Mouse (Mus musculus) macrophage (primary cell): ENCODE measurements around the gene Gm26920. TPM values are rescaled to one million over a fixed set of nuclear protein-coding genes. Genes with fewer than 3 reads are reported as not detected.

Experiments
- H3K27ac ChIP-seq: fragments of 350-480 bp; formaldehyde crosslinking; 2 replicates; pipeline ENCODE4 v1.9.0; 2021
- H3K36me3 ChIP-seq: fragments of 350-480 bp; formaldehyde crosslinking; 2 replicates; pipeline ENCODE4 v1.9.0; 2021; ENCODE audit errors: inconsistent target
- H3K4me3 ChIP-seq: fragments of 350-480 bp; formaldehyde crosslinking; 2 replicates; pipeline ENCODE4 v1.9.0; 2021; ENCODE audit errors: inconsistent target
- H3K79me2 ChIP-seq: fragments of 350-480 bp; formaldehyde crosslinking; 2 replicates; pipeline ENCODE4 v1.9.0; 2021; ENCODE audit errors: inconsistent target
- WGBS: methylation state at CpG from one replicate; pipeline ENCODE4 v1.1.7; 2026; ENCODE audit warnings: inconsistent platforms; ENCODE audit not compliant: missing documents; 5-methylcytosine and 5-hydroxymethylcytosine counted together
- polyA plus RNA-seq: library from polyadenylated mRNA; stranded (reverse); fragments of 250-400 nt; gene quantifications from 3 replicates; pipeline ENCODE4 v1.2.4, GENCODE M21; 2018; ENCODE audit warnings: inconsistent platforms

The Gm26920 gene
- polyA plus RNA-seq, 1 experiment from 2014 or later: not detected

DNA sequence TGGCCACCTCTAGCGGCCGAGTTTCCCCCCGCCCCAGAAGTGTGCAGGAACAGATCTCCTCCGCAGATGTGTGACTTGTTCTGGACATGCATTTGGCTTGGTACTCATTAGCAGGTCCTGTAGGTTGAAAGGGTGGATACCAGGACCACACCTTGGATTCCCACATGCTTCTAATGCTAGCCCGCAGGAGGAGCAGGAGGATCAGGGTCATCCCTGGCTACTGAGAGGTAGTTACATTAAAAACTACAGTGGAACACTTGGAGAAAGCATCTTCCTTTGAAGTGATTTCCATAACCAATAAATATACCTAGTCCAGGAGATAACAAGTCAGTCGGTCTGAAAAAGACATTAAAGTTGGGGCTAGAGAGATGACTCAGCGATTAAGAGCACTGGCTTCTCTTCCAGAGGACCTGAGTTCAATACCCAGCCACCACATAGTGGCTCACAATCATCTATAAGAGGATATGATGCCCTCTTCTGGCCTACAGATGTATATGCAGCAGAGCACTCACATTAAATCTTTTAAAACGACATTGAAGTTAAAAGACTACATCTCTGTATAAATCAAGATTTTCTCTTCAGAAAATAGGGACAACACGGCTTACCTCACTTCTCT is 868 bp upstream of the Gm26920 start:
- Histone ChIP-seq H3K36me3 (no peaks in the 10 kb centered on the region), H3K4me3 (peak overlapping the region; percentile 76), H3K79me2 (peaks cover 10% of the 10 kb centered on the region), H3K27ac (peak overlapping the region; percentile 48)
- 5% methylated on average over 9 of the region's 9 CpGs for WGBS

- H3K4me3 ChIP-seq: peak overlapping the region; percentile 76
- no peak overlapping the region for H3K27ac ChIP-seq
- H3K36me3 ChIP-seq: no peaks in the 10 kb centered on the region
- 43% methylated on average over 6 of the region's 6 CpGs for WGBS
- H3K79me2 ChIP-seq: no peaks in the 10 kb centered on the region
Measured at GRCm38 (mm10) chr7:30089405-30089804, 805 bp downstream of the Gm26920 start.

- no peaks in the 10 kb centered on the region for H3K79me2 ChIP-seq
- H3K36me3 ChIP-seq: no peaks in the 10 kb centered on the region
- no peak overlapping the region for H3K4me3 ChIP-seq
- H3K27ac ChIP-seq: no peak overlapping the region
- WGBS: 38% methylated on average over 9 of the region's 9 CpGs
Measured at GRCm38 (mm10) chr7:30086524-30086923, 3.7 kb downstream of the Gm26920 start.

- no peaks in the 10 kb centered on the region for H3K79me2 ChIP-seq
- under 1% methylated on average over 49 of the region's 50 CpGs for WGBS
- 0 out of 2 replicates have a peak, but pooled peaks cover 11% of the 10 kb centered on the region for H3K36me3 ChIP-seq
- H3K27ac ChIP-seq: no peak within 1 kb of the TSS
- H3K4me3 ChIP-seq: peak within 1 kb of the TSS; percentile 55
Measured at GRCm38 (mm10) chr7:30072146-30073028, 17.8 kb downstream of the Gm26920 start, which contains the start of gene Zfp82. TSS of gene Zfp82 (minus strand) at chr7:30072900.

DNA sequence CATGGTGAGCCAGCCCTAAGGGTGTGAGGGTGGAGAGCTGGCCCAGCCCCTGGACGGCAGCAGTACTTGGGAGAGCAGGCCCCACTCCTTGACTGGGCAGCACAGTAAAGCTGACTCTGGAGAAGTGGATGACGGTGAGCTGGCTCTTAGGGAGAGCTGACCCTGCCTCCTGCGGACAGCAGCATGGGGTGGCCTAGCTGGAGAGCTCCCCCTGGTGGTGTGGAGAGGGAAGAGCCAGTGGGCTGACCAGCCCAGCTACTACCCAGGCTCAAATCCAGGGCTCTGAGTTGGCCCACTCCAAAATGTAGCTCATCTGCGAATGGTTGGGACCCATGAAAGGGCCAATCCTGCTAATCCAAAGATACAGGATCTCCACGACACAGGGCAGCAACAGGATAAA is 25.6 kb downstream of the Gm26920 start:
- WGBS: 95% methylated on average over 5 of the region's 5 CpGs
- H3K36me3 ChIP-seq: peaks cover 24% of the 10 kb centered on the region; the same call in 1 of the 2 replicates
- H3K4me3 ChIP-seq: no peak overlapping the region
- H3K27ac ChIP-seq: no peak overlapping the region
- no peaks in the 10 kb centered on the region for H3K79me2 ChIP-seq

DNA sequence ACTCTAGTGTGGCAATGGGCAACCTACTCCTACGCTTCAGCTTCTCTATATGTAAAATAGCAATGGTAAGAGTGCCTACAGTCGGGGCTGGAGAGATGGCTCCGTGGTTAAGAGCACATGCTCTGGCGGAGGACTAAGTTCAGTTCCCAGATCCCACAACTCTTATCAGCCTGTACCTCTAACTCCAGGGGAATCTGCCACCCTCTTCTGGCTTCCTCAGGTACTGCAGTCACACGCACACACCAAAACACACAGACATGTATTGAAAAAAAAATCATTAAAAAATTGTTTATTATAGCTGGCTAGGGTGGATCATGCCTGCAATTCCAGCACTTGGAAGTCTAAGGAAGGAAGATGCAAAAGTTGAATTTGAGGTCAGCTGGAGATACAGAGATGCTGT is 27.7 kb downstream of the Gm26920 start:
- no peak overlapping the region for H3K27ac ChIP-seq
- no peak overlapping the region for H3K4me3 ChIP-seq
- no peaks in the 10 kb centered on the region for H3K79me2 ChIP-seq
- 91% methylated on average over 5 of the region's 5 CpGs for WGBS
- H3K36me3 ChIP-seq: peaks cover 14% of the 10 kb centered on the region; the same call in 1 of the 2 replicates

DNA sequence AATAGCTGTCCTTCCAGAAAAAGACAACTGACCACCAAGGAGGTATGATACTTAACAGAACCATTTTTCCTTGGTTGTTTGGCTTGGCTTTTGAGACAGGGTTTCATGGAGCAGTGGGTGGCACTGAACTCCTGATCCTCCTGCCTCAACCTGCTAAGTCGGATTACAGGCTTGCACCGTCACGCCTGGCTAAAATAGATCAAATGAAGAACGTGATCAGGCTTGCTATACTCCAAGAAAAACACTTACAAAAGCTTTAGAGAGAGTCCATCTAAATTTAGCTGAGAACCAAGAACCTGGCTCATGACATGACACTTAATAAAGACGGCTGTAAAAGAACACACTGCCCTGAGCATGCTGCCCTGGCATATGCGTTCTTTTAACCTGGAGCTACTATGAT is 29.9 kb downstream of the Gm26920 start:
- WGBS: 99% methylated on average over 6 of the region's 6 CpGs
- H3K79me2 ChIP-seq: no peaks in the 10 kb centered on the region
- H3K4me3 ChIP-seq: no peak overlapping the region
- H3K27ac ChIP-seq: no peak overlapping the region
- H3K36me3 ChIP-seq: peaks cover 24% of the 10 kb centered on the region; the same call in 1 of the 2 replicates

DNA sequence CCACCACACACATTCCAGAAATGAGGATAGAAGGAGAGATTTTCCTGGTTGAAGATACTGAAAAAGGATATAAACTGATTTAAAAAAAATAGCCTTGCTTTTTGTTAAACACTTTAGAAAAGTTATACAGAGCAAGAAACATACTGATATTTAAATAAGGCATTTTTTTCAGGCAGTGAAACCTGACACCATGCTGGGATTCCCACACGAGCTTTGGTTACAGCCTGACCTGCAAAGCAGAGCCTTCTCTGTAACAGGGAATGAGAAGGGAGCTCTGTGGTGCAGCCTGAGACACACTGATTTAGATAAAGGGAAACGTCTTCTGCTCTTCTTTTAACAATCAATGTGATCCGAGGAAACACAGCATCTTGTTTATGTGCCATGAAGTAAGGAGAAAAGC is 36.6 kb downstream of the Gm26920 start:
- Histone ChIP-seq H3K27ac (no peak overlapping the region), H3K79me2 (no peaks in the 10 kb centered on the region), H3K36me3 (peaks cover 16% of the 10 kb centered on the region; the same call in 1 of the 2 replicates), H3K4me3 (no peak overlapping the region)
- WGBS: 20% methylated on average over 3 of the region's 3 CpGs

GRCm38 (mm10) chr7:30050882-30051548 is 39.2 kb downstream of the Gm26920 start, which contains the start of gene Zfp14:
TSS of gene Zfp14 (minus strand) at chr7:30051380.
- WGBS: 3% methylated on average over 40 of the region's 40 CpGs
- peaks cover 1% of the 10 kb centered on the region; the same call in 1 of the 2 replicates for H3K36me3 ChIP-seq
- H3K4me3 ChIP-seq: peak within 1 kb of the TSS; percentile 65
- H3K27ac ChIP-seq: no peak within 1 kb of the TSS
- H3K79me2 ChIP-seq: no peaks in the 10 kb centered on the region

DNA sequence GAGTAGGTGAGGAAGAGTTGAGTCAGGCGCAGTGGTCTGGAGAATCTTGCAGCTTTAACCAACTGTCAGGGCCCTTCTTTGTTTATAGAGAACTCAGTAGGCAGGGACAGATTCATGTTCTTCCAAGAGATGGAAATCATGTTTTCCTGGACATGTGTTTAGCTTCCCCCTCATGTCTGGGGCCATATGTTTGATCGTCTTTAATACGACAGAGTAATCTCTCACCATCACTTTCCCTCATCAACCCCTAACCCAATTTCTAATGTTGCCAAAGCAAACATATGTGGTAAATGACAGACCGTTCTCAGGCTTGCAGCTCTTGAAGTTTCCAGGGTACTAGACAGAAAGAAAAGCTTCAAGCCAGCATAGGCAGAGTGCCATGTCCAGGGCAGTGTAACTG is 42.1 kb downstream of the Gm26920 start:
- Histone ChIP-seq H3K27ac (no peak overlapping the region), H3K4me3 (no peak overlapping the region), H3K79me2 (no peaks in the 10 kb centered on the region), H3K36me3 (no peaks in the 10 kb centered on the region)
- 90% methylated on average over 4 of the region's 4 CpGs for WGBS

DNA sequence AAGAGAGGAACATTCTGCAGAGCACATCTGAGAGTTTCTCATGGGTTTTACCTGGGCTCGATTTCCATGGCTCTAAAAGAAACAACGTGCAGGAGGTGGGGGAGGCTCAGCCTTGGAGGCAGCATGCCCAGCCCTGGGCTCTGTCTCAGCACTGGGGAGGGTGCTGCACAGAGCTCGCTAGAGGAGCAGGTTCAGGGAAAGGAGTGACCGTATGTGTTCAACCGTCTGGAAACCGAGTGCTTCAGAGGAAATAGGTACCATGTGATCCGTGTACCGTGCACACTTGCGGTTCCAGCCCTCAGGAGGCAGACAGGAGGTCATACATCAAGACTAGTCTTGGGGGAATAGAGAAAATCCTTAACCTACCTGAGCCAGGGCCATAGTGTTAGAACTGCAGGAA is 45.9 kb downstream of the Gm26920 start:
- Histone ChIP-seq H3K4me3 (no peak overlapping the region), H3K36me3 (no peaks in the 10 kb centered on the region), H3K27ac (no peak overlapping the region), H3K79me2 (no peaks in the 10 kb centered on the region)
- 62% methylated on average over 9 of the region's 9 CpGs for WGBS

GRCm38 (mm10) chr7:30034331-30034730 is 55.9 kb downstream of the Gm26920 start:
- no peaks in the 10 kb centered on the region for H3K79me2 ChIP-seq
- WGBS: 98% methylated on average over 12 of the region's 12 CpGs
- H3K36me3 ChIP-seq: peaks cover 6% of the 10 kb centered on the region; the same call in 1 of the 2 replicates
- no peak overlapping the region for H3K4me3 ChIP-seq
- no peak overlapping the region for H3K27ac ChIP-seq

GRCm38 (mm10) chr7:30031379-30031778 is 58.8 kb downstream of the Gm26920 start:
- H3K4me3 ChIP-seq: no peak overlapping the region
- WGBS: 97% methylated on average over 2 of the region's 3 CpGs
- no peak overlapping the region for H3K27ac ChIP-seq
- no peaks in the 10 kb centered on the region for H3K36me3 ChIP-seq
- no peaks in the 10 kb centered on the region for H3K79me2 ChIP-seq

DNA sequence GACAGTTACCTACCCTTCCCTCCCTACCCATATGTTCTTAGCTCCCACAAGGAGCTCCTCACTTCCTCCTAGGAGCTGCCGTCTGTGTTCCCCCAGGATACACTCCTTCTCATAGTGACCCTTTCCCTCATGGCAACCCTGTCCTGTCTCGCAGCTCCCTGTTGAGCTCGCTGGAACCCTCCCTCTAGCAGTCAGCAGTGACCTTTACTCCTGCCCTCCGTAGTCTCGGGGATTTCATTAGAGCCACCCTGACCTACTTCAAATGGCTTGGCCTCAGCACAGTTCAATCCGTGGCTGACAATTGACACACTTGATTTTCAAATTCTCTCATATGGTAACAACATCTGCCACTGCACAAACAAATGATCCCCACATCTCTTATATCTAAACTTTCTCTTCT is 59.5 kb downstream of the Gm26920 start:
- WGBS: 61% methylated on average over 6 of the region's 6 CpGs

More for the DNA sequence above, 59.5 kb downstream of the Gm26920 start:
- Histone ChIP-seq H3K36me3 (no peaks in the 10 kb centered on the region), H3K79me2 (no peaks in the 10 kb centered on the region), H3K4me3 (no peak overlapping the region), H3K27ac (no peak overlapping the region)
